Mouse (Mus musculus) Muller cell, postnatal 12 days (primary cell): ENCODE data around the gene Sesn3.
"Not testable (repeated sequence)": the region's sequence is repeated elsewhere in the genome, so short reads cannot be mapped to it uniquely, and the experiment has no call there.

Experiments
- DNase-seq: peaks from one replicate; pipeline ENCODE4 v3.0.0-alpha.2; 2015; ENCODE audit errors: inconsistent ontology term

Gene Sesn3

DNA sequence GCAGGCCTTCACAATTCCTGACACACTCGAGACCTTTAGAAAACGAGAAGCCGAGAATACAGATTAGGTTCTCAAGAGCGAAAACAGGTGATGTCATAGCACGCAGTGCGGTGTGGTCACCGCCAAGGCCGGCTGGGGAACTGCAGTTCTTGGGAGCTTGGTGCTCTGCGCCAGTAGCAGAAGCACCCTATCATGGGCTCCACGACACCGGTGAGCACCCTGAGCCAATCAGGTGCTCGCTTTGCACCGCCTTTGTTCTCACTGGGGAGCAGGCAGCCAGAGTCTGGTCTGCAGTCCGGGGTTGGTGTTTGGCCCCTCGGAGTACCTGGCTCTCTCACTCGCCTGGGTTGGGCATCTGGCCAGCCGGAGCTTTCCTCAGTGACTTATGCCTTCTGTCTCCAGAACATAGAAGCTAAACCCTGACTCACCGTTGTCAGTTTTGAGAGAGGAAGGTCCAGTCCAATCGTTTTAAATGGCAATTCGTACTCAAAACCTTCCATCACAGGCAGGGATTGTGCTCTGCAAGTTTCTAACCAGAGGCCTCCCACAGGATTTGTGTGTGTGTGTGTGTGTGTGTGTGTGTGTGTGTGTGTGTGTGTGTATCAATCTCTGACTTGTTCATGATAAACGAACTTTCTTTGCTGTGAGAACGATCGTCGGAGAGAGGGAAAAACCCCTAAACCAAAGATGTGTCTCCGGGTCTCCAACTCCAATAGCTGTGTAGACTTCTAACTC is at the start of gene Sesn3:
TSS of gene Sesn3 (plus strand) at position 82 of the 735 bp plus-strand sequence.
- peak; percentile 75 for DNase-seq

DNA sequence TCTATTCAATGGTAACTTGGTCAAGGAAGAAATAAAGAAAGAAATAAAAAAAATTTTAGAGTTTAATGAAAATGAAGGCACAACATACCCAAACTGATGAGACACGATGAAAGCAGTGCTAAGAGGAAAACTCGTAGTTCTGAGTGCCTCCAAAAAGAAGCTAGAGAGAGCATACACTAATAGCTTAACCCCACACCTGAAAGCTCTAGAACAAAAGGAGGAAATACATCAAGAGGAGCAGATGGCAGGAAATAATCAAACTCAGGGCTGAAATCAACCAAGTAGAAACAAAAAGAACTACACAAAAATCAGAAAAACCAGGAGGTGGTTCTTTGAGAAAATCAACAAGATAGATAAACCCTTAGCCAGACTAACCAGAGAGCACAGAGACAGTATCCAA is 47.8 kb upstream of the Sesn3 start:
- DNase-seq, result not testable (repeated sequence)

DNA sequence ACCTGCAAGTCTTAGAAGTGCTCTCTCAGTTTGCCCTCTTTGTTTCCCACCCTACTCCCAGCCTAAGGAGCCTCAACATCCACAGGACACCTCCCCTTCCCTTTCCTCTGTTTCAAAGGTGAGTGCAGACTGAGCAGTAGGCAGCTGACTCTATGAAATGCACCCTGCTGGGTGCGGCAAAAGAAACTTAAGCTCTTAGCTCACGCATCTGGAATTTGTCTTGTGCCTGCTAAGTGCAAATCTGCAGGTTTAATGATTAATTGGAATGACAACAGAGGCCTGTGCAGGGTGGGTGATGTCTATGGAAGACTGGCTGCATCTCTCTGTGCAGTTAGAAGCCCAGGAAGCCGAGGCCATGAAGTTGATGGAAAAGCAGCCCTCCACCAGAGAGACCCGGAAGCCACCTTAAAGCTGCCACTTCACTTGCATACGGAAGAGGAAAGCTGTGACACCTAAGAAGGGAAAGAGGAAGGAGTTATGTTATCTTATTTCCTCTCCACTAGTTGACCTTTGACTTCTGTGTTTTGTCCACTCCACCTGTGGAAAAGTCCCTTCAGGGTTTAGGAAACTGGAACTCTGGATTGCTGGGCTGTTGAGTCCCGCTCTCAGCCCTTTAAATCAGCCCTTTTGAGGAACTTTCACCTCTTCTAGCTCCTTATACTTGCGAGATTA is 41.0 kb upstream of the Sesn3 start:
- DNase-seq, result no peak

DNA sequence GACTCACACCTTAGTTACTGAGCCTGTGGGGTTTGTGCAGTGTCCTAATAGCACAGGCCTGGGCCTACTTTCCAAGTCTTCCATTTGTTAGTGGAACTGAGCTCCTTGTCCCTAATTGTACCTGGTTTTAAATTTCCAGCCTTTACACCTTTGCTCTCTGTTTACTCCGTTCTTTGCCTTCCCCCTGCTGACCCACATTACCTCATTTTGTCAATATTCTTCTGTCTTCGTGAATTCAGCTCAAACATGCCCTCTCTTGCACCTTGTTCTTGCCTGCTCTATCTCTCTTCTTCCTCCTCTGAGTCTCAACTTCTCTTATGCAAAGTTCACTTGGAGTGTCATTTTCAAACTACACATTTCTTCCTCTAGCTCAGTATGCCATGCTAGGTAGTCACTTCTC is 39.6 kb upstream of the Sesn3 start:
- no peak for DNase-seq

DNA sequence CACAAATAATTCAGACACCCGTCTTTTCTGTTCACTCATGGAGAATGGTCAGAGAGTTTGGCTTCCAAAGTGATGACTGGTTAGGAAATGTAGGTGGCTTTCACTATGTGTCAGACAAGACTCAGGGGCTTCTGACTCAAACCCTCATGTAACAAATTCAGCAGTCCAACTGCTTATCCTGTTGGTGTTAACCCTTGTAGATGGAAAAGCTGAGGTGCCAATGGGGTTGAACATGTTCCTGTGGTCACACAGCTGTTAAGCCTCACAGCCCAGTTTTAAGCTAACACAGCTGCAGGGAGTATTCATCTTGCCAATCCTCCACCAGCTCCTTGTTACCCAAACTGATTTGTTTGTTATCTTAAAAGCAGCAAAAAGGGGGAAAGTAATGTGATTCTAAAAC is 33.9 kb upstream of the Sesn3 start:
- not testable (repeated sequence) for DNase-seq

DNA sequence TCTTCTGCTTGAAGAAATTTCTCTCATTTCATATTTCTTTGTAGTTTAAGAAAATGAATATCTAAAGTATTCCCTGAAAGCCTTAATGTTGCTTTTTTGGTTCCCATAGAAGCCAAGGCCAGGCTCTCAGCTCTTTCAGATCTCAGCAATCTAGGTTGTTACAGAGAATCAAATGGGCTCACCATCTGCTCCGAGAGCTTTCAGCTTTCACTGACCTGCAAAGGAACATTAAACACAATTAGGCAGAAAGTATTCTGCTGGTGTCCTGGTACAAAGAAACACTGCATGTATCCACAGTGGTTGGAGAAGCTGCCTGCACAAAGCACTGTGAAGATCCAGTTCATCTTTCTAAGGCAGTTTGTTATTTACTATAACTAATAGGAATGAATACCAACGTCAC is 32.6 kb upstream of the Sesn3 start:
- DNase-seq, result no peak

DNA sequence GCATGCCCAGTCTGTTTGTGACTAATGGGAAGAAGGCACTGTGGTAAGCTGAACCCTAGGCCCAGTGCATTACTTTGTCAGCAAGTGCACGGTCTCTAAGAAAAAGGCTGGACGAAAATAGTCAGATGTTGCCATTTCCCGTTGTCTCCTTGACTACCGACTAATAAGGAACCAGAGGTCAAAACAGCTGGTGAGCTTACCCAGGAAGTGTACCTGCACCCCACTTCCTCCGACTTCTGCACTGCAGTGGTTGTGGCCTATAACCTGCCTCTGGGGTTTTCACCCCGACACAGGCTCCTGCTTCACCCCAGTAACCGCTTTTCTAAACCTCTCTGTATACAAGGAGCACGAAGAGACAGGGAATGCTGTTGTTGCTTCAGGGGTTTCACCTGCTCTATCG is 30.3 kb upstream of the Sesn3 start:
- no peak for DNase-seq

DNA sequence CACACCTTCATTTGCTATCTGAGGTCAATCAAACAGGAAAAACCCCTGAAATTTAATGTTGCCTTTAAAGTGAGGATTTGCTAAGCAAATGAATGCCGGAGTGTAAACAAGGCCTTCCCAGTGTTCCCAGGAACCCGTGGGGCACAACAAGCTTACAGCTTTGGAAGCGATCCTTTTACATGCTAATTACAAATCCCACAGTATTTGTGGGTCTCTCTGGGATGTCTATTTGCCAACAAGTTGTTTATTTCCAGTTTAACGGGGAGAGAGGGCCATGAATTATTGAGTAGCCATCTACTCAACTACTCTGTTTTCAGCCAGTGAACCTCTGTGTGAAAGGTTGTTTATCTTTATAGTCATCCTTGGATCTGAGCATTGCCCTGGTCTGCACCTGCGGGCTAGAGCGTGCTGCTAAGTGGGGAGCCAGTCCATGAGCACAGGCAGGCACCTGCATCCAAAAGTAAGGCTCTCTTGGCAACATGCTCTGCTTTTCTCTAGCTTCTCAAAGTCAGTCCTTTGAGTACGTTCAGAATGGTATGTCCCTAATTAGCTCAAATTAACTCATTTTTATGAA is 29.8 kb upstream of the Sesn3 start:
- DNase-seq, result no peak

DNA sequence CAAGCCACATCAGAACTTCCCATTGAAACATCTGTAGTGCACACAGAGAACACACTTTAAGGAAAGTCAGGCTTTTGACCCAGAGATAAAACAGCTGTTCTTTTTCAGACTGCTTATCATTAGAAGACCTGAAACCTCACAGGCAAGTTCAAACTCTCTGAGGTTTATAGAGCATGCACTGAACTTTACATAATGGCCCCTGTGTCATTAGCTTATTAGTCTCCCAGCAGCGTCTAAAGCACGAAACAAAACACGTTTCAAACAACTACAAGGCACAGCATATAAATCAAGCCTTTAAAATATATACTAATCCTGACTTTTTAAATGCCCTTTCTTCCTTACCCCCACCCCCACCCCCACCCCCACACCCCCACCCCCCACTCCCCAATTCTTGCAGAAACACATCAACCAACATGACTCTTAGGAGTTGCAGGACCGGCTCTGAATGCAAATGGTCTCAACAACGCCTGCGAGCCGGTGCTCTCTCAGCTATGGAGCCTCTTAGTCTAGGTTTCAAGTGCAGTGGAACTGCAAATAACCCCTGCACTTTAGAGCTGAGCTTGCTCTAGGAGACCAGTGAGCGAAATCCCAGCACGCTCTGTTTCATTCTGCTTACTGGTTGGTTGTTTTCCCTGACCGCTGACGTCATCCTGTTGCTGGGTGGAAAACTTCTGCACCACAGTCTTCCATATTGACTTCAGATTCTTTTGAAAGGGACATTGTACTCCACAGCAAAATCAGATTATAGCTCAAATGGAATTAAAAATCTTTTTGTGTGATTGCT is 28.7 kb upstream of the Sesn3 start:
- DNase-seq, result peak; percentile 26

DNA sequence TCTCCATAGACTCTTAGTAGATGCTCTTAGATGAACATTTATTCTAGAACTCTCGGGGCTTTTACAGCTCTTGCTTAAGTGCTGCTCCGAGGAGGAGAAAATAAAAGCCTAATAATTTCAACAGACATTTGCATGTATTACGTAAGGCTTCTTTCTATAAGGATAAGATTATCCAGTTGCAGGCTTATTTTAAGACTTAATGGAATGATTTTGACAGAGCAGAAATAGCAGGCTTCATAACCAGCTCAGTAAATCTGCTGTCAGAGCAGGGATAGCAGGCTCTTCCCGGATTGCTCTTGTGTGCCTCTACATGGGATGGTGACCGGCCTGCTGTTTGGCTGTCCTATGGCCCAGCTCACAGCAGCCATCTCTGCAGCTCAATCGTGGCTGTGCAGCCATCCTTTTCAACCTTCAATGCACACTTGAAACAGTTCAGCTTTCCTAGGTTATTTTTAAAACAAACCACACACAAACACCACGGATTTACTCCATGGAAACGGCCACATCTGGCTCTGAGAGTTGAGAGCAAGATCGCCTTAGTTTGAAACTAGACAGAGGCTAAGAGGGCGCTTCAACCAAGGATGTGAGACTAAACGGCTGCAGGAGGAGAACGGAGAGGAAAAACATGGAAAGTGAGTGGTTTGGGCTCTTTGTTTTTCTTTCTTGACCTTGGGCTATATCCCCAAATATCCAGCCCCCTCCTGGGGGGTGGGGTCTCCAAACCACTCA is 27.2 kb upstream of the Sesn3 start:
- DNase-seq, result no peak

DNA sequence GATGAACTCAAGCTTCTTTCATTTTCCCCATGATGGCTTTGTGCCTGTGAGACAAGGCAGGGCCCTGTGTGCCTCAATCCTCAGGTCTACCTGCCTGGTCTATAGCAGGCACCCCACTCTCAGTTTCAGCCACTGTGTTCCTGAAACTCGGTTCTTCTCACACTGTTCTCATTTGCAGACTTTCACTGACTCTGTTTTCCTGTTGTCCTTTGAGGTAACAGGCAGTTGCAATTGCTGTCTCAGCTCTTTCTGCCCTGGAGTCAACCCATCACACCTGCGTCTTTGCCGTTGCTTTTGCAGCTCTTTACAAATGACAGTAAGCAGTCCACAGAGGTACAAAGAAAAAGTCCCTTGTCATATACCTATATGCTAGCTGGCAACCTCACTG is 26.7 kb upstream of the Sesn3 start:
- no peak for DNase-seq

DNA sequence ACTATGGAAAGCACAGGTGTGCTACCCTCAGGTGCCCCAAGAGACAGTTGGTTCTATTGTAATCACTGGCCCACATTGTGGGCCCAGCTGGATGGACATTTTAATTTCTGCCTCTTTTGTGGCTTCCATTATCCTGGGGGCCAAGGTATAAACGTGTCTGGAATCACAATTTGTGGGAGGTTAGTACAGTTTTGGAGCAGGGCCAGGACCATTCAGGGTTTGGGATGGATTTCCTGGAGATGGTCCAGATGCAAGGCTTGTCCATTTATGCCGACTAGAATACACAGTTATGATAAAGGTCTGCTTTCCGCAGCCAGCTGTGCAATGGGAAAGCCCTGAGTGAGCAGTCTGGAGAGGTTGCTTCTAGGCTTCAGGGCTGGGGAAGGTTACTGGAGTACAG is 13.7 kb upstream of the Sesn3 start:
- DNase-seq, result peak; percentile 27

DNA sequence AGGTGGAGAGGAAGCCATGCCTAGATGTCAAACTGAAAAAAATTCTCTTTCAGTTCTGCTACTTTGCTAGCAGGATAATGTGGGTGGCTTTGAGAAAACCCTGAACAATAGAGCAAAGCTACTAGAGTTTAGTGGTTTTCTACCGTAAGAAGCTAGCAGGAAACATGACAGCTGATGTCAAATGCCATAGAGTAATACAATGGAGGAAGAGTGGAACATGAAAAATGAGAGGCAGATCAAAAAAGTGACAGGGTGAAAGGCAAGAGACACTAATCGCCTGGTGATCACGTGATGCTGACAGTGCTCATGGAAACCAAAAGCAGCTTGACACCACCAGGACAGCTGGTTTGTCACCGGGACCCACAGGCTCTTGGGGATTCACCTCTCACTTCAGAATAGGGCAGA is 12.3 kb upstream of the Sesn3 start:
- no peak for DNase-seq

DNA sequence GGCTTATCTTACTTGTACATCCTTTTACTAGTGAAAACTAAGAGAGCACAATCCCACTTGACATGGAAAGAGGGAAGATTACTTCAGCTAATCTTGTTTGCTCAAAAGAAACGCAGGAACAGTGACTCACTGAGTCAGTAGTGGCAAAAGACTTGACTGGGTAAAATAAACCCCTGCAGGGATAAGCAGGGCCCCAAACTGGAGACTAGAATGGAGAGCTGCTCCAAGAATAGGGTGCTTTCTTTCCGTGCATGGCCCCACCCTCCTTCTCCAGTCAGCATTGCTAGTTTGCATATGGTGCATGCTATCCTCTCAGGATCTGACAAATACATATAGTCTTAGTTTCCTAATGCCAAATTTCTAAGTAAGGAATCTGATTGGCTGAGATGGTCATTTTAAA is 8.4 kb upstream of the Sesn3 start:
- DNase-seq, result no peak

DNA sequence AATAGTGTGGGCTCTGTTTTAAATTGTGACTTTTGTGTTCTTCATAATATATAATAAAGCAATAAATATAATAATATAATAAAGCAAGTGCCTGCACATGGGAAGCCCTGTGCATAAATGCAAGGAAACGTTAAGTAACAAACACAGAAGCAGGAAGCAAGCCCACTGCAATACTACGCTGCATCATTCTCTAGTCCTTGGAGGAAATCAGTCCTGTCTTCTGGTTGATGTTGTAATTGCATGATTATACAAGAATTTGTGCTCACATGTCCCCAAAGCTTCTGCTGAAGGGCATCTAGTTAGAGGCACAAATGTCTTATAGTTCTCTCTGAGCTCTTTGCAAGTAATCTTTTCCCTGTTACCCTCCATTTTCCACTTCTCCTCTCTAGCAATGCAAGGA is 6.3 kb upstream of the Sesn3 start:
- DNase-seq, result no peak

DNA sequence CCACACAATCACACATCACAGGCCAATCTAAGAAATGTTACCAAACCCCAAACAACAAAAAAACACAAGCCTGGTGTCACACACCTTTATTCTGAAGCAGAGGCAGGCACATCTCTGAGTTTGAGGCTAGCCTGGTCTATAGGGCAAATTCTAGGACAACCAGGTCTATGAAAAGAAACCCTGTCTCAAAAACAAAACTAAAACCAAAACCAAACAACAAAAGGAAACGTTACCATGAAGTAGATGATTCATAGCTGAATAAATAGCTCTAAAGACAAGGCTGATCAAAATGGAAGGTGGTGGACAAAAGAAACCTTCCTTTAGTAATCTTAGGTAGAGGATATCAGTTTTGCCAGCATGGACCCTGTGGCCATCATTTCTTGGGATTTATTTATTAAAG is 1.9 kb upstream of the Sesn3 start:
- no peak for DNase-seq

DNA sequence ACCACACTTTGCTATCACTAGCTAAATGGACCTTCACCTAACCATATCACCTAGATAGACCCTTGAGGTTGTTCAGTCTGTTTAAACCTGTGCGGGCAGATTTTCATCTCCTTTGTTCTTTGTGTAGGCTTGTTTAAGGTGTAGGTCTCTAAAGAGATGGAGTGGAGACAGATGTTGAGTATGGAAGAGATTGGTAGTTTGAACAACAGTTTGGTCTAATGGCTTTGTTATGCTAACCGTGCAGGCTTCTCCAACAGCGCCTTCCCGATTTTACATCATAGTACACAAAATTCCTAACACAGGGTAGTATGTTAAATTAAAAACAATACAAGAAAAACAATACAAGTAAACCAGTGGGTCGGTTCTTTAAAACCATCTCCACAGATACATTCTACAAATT is 281 bp upstream of the Sesn3 start:
- DNase-seq, result no peak

DNA sequence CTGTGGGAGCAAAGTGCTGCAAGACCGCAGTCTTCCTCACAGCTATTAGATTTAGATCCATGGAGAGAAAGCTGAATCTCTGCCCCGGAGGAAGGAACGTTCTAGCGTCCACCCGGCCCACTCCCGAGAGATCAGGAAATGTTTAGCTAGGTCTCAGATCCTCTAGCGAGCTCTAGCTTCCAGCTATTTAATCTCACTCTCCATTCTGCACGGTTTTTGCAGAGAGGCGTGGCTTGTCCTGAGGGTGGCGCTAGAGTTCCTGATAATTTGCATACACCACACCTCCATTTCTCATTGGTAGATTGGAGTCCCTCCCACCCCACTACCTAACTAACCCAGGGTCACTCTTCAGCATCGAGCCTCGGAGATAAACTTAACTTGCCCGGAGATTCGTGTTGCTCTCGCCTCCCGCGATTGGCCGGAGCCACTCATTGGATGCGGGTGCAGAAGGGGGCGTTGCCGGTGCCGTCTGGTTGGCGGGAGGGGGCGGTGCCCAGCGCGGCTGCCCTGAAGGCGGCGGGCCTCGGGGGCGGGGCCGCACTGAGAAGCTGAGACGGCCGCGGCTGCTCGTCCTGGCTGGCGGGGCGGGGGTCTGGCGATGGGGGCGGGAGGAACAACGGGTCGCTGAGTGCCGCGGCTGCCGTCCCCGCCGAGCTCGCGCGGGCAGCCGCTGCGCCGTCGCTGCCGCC is 1.1 kb downstream of the Sesn3 start:
- peak; percentile 99 for DNase-seq

DNA sequence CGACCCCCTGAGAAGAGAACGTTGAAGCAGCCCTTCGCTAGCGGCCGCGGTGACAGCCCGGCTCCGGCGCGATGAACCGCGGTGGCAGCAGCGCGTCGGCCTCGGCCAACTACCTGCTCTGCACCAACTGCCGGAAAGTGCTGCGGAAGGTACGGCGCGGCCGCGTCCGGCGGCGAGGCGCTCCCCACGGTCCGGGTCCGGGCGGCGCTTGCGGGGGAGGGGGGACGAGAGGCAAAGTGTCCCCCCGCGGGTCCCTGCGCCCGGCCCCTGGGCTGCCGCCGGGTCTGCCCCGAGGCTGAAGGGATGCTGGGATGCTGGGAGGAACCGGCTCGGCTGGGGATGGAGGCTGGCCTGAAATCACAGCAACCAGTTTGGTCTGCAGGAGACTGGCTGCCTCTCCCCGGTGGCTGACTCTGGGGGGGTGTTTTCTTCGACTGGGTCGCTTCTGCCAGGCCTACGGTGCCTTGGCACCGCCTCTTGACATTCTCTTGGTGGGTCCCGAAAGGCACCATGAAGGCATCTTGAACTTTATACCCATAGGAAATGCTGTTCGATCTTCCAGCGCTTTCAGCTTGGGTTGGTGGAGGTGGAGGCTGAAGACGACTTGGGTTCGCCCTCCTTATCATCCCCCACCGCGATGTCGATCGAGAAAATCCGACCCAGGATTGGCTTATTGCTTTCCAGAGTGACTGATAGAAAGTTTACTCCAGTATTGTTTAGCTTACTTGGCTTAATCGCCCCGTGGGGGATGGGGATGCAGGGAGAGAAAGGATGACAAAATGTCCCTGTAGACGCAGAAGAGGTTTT is 1.8 kb downstream of the Sesn3 start:
- peak; percentile 46 for DNase-seq

DNA sequence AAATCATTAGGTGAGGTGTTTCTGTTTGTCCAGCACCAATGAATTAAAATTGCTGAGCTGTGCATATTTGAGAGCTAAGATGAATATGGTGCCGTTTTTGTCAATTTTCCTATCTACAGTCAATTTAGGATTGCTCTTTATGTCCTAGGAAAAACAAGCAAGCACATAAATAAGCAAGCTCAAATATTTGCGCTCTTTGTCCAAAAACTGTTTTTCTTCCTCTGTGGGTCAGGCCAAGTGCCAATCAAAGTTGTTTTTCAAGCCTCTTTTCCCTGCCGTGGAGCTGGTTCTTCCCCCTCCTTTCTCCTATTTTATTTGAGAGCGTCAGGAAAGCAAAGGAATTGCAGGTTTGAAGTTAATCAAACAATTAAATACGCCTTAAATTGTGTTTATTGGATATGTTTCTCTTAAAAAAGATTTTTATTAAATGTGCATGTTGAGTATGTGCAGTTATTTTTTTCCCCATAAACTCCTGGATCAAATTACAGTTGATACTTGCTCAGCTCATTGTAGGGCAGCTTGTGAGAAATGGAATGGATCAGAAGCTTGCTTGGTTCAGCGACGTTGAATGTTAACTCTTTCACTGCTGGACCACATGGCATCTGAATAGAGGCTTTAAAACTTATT is 2.6 kb downstream of the Sesn3 start:
- peak; percentile 70 for DNase-seq
